Mouse (Mus musculus) kidney, embryonic 15.5 days (tissue): ENCODE measurements around the gene Bfsp1. TPM values are rescaled to one million over a fixed set of nuclear protein-coding genes. Genes with fewer than 3 reads are reported as not detected.

ENCODE experiments used
- ATAC-seq: fragments of 200-750 bp; cut with Nextera tagmentation; replicated peaks from 2 replicates; pipeline ENCODE4 v1.8.0; 2017; ENCODE audit warnings: moderate TSS enrichment; ENCODE audit not compliant: low FRiP score
- H3K27ac ChIP-seq: fragments of 300-500 bp; sonication (generic); 2 replicates; pipeline ENCODE4 v1.5.1; 2015; ENCODE audit warnings: mild to moderate bottlenecking, inconsistent platforms
- H3K27me3 ChIP-seq: fragments of 300-500 bp; sonication (generic); 2 replicates; pipeline ENCODE4 v1.6.1; 2015; ENCODE audit warnings: inconsistent platforms
- H3K36me3 ChIP-seq: fragments of 300-500 bp; sonication (generic); 2 replicates; pipeline ENCODE4 v1.6.1; 2015; ENCODE audit warnings: inconsistent platforms
- H3K4me1 ChIP-seq: fragments of 300-500 bp; sonication (generic); 2 replicates; pipeline ENCODE4 v1.6.1; 2015; ENCODE audit warnings: inconsistent platforms
- H3K4me2 ChIP-seq: fragments of 300-500 bp; sonication (generic); 2 replicates; pipeline ENCODE4 v1.6.1; 2015; ENCODE audit warnings: moderate library complexity, mild to moderate bottlenecking, inconsistent platforms
- H3K4me3 ChIP-seq: fragments of 300-500 bp; sonication (generic); replicated peaks from 2 replicates; pipeline ENCODE4 v1.5.1; 2015; ENCODE audit warnings: mild to moderate bottlenecking, inconsistent platforms
- H3K9ac ChIP-seq: fragments of 300-500 bp; sonication (generic); 2 replicates; pipeline ENCODE4 v1.6.1; 2015; ENCODE audit warnings: mild to moderate bottlenecking, inconsistent platforms
- H3K9me3 ChIP-seq: fragments of 300-500 bp; sonication (generic); replicated peaks from 2 replicates; pipeline ENCODE4 v1.6.1; 2016; ENCODE audit warnings: inconsistent platforms
- WGBS: fragments of 180-500 bp; shearing (Covaris S2); methylation state at CpG from one replicate; pipeline ENCODE4 v1.1.7; 2015; ENCODE audit warnings: mixed read lengths; 5-methylcytosine and 5-hydroxymethylcytosine counted together
- polyA plus RNA-seq: library from polyadenylated mRNA; unstranded; fragments of >200 nt; fragmentation: Nextera tagmentation; extraction: Ambion mirVana; gene quantifications from 2 replicates; pipeline ENCODE4 v1.2.1, GENCODE M21; 2015

Bfsp1 gene
- polyA plus RNA-seq, 1 experiment from 2014 or later: 1.5 TPM

DNA sequence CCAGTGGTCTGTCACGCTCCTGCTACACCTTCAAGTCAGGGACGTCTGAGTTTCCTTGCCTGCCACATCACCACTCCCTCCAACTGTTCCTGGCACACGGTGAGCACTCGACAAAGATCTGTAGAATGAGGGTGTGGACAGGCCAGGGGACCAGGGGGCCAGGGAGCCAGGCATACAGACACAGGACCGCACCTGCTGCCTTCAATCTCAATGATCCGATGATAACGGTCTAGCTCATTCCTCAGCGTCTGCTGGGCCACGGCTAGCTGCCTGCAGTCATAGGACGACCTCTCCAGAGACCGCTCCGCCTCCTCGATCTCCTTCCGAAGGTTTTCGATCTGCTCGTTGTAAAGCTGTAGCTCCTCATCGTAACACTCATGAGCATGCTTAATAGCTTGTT lies 31.3 kb downstream of the Bfsp1 start:
- Histone ChIP-seq H3K36me3 (no peaks in the 10 kb centered on the region), H3K27me3 (no peaks in the 10 kb centered on the region), H3K9ac (no peak overlapping the region), H3K4me2 (no peak overlapping the region), H3K27ac (no peak overlapping the region), H3K4me3 (no peak overlapping the region), H3K9me3 (no peaks in the 10 kb centered on the region), H3K4me1 (peaks cover 12% of the 10 kb centered on the region)
- WGBS: 64% methylated on average over 17 of the region's 17 CpGs
- no peak for ATAC-seq

DNA sequence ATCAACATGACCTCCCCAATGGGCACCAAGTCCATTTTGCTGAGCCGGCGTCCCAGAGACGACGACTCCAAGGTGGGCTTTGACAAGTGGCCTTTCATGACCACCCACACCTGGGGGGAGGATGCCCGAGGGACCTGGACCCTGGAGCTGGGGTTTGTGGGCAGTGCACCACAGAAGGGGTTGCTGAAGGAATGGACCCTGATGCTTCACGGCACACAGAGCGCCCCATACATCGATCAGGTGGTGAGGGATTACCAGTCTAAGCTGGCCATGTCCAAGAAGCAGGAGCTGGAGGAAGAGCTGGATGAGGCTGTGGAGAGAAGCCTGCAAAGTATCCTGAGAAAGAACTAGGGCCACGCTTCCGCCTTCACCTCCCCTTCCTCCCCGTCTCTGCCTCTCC lies 49.5 kb downstream of the Bfsp1 start:
- no peaks in the 10 kb centered on the region for H3K9me3 ChIP-seq
- no peak for ATAC-seq
- no peak overlapping the region for H3K4me2 ChIP-seq
- no peaks in the 10 kb centered on the region for H3K36me3 ChIP-seq
- WGBS: 88% methylated on average over 11 of the region's 11 CpGs
- H3K9ac ChIP-seq: no peak overlapping the region
- no peak overlapping the region for H3K27ac ChIP-seq
- H3K4me3 ChIP-seq: no peak overlapping the region
- 0 out of 2 replicates have a peak, but pooled peaks cover 4% of the 10 kb centered on the region for H3K4me1 ChIP-seq
- H3K27me3 ChIP-seq: no peaks in the 10 kb centered on the region

DNA sequence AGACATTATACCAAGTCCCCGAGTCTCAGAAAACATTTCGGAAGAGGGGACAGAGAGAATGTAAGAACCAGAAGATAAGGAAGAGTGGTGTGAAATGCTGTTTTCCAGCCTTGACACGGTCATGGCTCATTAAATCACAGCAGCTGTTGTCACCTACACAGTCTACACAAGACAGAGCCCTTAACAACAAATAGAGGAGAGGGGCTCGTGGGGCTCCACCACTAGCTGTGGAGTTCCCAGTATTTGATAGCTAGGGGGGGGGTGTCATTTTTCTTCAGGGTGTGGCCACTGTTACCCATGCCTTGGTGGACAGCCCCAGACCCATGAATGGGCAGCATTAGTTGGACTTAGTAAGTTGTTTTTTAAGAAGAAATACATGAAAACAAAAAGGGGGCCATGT lies 50.7 kb downstream of the Bfsp1 start:
- Histone ChIP-seq H3K4me2 (no peak overlapping the region), H3K4me3 (no peak overlapping the region), H3K27me3 (no peaks in the 10 kb centered on the region), H3K9me3 (no peaks in the 10 kb centered on the region), H3K27ac (no peak overlapping the region), H3K4me1 (0 out of 2 replicates have a peak, but pooled peaks cover 4% of the 10 kb centered on the region), H3K36me3 (no peaks in the 10 kb centered on the region), H3K9ac (no peak overlapping the region)
- peak; percentile 59 for ATAC-seq
- WGBS: 20% methylated on average over 4 of the region's 4 CpGs

DNA sequence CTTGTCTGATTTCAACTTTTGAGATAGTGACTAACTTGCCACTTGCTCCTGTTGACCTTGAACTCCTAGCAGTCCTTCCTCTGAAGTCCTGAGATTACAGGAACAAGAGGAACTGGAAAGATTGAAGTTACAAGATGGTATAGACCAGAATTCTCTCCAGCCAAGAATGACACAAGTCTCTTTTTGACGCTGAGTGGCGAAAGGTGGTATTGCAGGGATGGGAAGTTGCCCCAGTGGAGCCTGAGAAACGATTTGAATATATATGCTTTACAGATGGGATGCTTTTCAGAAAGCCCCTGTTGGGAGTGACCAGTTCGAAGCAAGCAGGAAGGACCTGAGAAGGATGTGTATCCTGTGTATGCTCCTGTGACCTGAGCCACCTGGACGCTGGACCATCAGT lies 54.2 kb downstream of the Bfsp1 start:
- no peaks in the 10 kb centered on the region for H3K9me3 ChIP-seq
- no peak overlapping the region for H3K4me3 ChIP-seq
- peaks cover 14% of the 10 kb centered on the region; the same call in 1 of the 2 replicates for H3K4me1 ChIP-seq
- H3K27ac ChIP-seq: no peak overlapping the region
- H3K36me3 ChIP-seq: no peaks in the 10 kb centered on the region
- 66% methylated on average over 5 of the region's 5 CpGs for WGBS
- H3K9ac ChIP-seq: no peak overlapping the region
- no peak for ATAC-seq
- H3K4me2 ChIP-seq: no peak overlapping the region
- no peaks in the 10 kb centered on the region for H3K27me3 ChIP-seq

DNA sequence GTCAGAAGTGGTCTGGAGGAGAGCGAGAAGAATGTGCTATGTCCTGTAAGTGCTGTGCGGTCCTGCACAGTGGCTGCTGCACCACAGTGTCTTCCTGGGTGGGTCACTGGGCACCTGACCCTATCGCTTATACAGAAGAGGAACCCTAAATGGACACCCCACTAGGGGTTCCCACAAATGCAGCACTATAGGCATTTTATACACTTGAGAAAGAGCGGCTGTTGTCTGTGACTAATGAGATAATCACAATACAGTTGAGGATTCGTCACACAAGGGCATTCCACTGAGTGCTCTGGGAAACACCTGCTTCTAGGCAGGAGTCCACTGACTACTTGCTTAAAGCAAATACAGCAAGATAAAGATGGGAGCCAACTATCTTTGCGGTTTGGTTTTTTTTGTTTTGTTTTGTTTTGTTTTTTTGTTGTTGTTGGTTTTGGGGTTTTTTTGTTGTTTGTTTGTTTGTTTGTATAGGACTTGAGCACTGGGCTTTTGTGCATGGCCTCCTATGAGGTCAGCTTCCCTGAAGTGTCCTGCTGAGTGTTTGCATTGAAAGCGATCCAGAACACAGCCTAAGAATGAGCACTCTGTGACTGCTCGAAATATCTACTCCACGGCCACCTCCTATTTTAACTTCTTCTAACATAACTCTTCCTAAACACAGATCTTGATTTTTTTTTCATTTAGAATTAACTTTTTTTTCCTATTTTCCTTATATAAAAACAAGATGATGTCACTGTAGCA lies 55.9 kb downstream of the Bfsp1 start:
- Histone ChIP-seq H3K4me3 (no peak overlapping the region), H3K9ac (no peak overlapping the region), H3K36me3 (no peaks in the 10 kb centered on the region), H3K4me1 (peaks cover 11% of the 10 kb centered on the region; the same call in 1 of the 2 replicates), H3K4me2 (0 out of 2 replicates have a peak overlapping the region, but pooled peaks have one; percentile 12), H3K27me3 (no peaks in the 10 kb centered on the region), H3K9me3 (no peaks in the 10 kb centered on the region), H3K27ac (peak overlapping the region; percentile 73)
- ATAC-seq: peak; percentile 77
- WGBS: 68% methylated on average over 9 of the region's 9 CpGs

DNA sequence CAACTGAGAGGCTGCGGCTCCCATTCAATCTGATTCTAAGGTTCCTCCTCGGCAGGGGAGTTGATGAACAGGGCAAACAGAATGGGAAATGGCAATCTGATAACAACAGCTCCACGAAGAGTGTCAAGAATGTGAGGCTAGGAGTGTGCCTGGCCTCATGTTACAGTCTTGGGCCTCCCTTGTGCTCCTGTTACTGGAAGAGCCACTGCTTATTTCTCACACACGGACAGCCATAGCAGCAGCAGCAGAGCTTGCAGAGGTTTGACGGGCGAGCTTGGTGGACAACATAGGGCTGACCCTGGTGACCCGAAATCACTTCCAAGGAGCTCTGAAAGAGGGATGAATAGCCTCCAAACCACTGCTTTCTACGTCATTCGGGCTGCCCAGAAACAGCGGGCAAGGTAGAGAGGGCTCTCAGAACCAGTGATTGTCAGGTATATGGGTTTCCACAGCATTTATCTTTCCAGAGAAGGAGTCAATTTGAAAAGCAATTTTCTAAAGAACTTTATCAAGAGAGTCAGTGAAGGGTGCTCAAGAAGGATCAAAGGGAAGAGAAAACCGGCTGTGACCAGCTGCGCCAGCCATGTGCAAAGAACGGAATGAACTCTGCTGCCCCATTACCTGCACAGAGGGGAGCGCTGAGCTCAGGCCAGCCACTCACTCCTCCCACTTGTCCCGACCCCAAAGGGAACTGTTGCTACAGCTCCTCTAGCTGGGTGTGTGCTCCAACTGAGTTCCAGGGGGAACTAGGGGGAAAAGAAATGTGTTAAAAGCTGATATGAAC lies 56.6 kb downstream of the Bfsp1 start:
- Histone ChIP-seq H3K9me3 (no peaks in the 10 kb centered on the region), H3K36me3 (no peaks in the 10 kb centered on the region), H3K27me3 (no peaks in the 10 kb centered on the region), H3K27ac (peak overlapping the region; percentile 73), H3K9ac (no peak overlapping the region), H3K4me1 (peaks cover 10% of the 10 kb centered on the region; the same call in 1 of the 2 replicates), H3K4me3 (no peak overlapping the region), H3K4me2 (0 out of 2 replicates have a peak overlapping the region, but pooled peaks have one; percentile 12)
- WGBS: 45% methylated on average over 15 of the region's 15 CpGs
- ATAC-seq: peak; percentile 91

DNA sequence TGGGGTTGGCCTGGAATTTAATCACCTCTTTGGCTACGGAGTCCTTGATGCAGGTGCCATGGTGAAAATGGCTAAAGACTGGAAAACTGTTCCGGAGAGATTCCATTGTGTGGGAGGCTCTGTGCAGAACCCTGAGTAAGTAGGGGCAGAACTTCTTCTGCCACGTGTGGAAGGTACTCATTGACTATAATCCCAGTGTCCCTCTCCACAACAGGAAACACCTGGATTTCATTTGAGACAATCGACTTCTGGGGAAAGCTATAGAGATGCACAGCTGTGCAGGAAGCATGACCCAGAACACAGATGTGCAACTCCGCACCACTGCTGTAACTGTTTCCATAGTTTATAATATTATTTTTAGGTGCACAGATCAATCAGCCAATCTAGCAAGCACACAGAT lies 61.9 kb downstream of the Bfsp1 start:
- peaks cover 2% of the 10 kb centered on the region; the same call in 1 of the 2 replicates for H3K4me1 ChIP-seq
- H3K4me3 ChIP-seq: no peak overlapping the region
- H3K9me3 ChIP-seq: no peaks in the 10 kb centered on the region
- 69% methylated on average over 5 of the region's 5 CpGs for WGBS
- no peak for ATAC-seq
- H3K9ac ChIP-seq: no peak overlapping the region
- H3K27ac ChIP-seq: no peak overlapping the region
- no peak overlapping the region for H3K4me2 ChIP-seq
- H3K36me3 ChIP-seq: no peaks in the 10 kb centered on the region
- H3K27me3 ChIP-seq: no peaks in the 10 kb centered on the region

DNA sequence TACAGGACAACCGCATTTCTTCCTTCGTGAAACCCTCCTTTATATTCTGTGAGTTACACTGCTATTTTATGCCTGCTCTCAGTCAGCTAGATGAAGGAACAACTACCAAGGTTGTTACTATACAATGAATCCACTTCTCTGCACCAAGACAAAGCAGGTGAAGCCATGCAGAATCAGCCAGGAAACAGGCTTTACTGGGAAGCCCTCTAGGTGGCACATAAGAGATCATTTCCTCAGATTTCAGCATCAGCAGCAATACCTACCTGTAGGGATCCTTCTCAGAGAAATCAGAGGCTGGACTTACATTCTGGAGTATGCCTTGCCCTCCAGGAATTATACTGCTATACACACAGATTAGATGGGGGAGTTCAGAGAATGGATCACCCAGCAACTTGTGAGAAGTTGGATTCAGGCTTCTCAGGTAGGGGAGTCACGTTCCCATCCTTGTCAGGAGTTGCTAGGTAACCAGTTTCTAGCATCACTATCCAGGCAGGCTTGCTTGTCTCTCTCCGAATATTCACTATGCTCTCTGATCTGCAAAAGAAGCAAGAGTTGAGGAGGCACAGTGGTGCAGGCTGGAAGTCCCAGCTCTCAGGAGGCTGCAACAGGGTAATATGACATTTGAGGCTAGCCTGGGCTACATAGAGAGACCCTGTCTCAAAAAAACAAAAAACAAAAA lies 66.5 kb downstream of the Bfsp1 start:
- Histone ChIP-seq H3K27me3 (no peaks in the 10 kb centered on the region), H3K4me2 (no peak overlapping the region), H3K27ac (no peak overlapping the region), H3K9me3 (no peaks in the 10 kb centered on the region), H3K4me1 (no peaks in the 10 kb centered on the region), H3K9ac (no peak overlapping the region), H3K36me3 (no peaks in the 10 kb centered on the region), H3K4me3 (no peak overlapping the region)
- WGBS: 73% methylated on average over 4 of the region's 4 CpGs
- no peak for ATAC-seq

DNA sequence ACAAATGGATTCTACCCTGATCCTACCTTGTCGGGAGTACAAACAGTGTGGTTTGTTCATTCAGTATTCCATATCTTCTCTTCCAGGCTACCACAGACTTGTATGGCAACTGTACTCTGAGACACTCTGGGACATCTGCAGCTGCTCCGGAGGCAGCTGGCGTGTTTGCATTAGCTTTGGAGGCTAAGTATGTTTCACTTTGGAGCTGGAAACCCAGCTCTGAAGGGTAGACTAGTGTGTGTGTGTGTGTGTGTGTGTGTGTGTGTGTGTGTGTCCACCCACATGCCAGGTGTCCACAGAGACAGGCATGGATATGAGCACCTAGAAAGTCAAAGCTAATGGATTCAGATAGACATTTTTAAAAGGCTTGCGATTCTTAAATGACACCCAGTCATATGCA lies 67.1 kb downstream of the Bfsp1 start:
- H3K36me3 ChIP-seq: no peaks in the 10 kb centered on the region
- H3K27ac ChIP-seq: no peak overlapping the region
- no peak for ATAC-seq
- 87% methylated on average over 4 of the region's 4 CpGs for WGBS
- H3K27me3 ChIP-seq: no peaks in the 10 kb centered on the region
- H3K9me3 ChIP-seq: no peaks in the 10 kb centered on the region
- no peak overlapping the region for H3K9ac ChIP-seq
- no peak overlapping the region for H3K4me3 ChIP-seq
- no peak overlapping the region for H3K4me2 ChIP-seq
- H3K4me1 ChIP-seq: no peaks in the 10 kb centered on the region

DNA sequence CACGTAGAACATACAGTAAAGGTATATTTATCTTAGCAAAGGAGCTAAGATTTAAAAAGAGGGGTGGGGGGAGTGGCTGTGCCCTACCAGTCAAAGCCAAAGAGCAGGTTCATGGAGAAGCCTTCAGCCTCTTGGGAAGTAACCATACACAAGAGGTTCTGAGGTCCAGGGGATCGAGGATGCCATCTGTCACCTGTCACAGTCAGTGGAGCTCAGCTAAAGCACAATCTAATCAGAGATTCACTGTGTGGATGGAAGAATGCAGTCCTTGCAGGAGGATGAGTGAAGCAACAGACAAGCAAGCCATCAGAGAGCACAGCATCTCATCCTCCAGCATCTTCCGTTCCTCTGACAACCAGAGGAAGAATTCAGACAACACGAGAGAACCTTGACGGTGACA lies 73.1 kb downstream of the Bfsp1 start:
- 83% methylated on average over 5 of the region's 5 CpGs for WGBS

DNA sequence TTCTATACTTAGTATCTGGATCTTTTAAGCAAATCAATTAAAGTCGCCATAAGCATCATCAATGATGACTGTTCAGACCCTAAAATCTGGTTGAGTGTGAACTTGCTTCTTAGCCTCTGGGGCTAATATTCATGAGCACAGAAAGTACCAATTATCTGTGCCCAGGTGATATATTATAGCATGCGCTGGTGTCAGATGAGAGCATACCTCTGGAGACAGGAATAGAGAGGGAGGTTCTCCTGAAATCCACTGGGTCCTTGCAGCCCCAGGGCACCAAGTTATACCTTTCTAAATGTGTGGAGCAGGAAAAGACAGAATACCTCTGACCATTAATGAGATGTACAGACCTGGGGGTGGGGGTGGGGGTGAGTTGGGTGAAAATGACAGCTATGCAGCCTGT lies 82.7 kb downstream of the Bfsp1 start:
- Histone ChIP-seq H3K4me3 (no peak overlapping the region), H3K4me2 (no peak overlapping the region), H3K9me3 (no peaks in the 10 kb centered on the region), H3K27ac (no peak overlapping the region), H3K36me3 (no peaks in the 10 kb centered on the region), H3K9ac (no peak overlapping the region), H3K27me3 (no peaks in the 10 kb centered on the region), H3K4me1 (no peaks in the 10 kb centered on the region)
- no peak for ATAC-seq
- 85% methylated on average over 2 of the region's 2 CpGs for WGBS

More for the DNA sequence above, 73.1 kb downstream of the Bfsp1 start:
- Histone ChIP-seq H3K27me3 (no peaks in the 10 kb centered on the region), H3K4me2 (no peak overlapping the region), H3K9ac (no peak overlapping the region), H3K36me3 (no peaks in the 10 kb centered on the region), H3K9me3 (no peaks in the 10 kb centered on the region), H3K27ac (no peak overlapping the region), H3K4me3 (no peak overlapping the region), H3K4me1 (no peaks in the 10 kb centered on the region)
- ATAC-seq: no peak
